Mouse (Mus musculus) ES-E14 (cell line): ENCODE measurements around the gene Rps29. TPM values are rescaled to one million over a fixed set of nuclear protein-coding genes. Genes with fewer than 3 reads are reported as not detected.

ENCODE experiments used
- DNase-seq: peaks from one replicate; pipeline ENCODE4 v3.0.0-alpha.2; 2013; ENCODE audit warnings: low read depth, low spot score
- H3K27ac ChIP-seq: 2 replicates; pipeline ENCODE4 v1.5.1; 2012; ENCODE audit warnings: low read depth, mild to moderate bottlenecking, low read length, moderate library complexity, mixed read lengths; ENCODE audit not compliant: poor library complexity, insufficient read depth, severe bottlenecking
- H3K36me3 ChIP-seq: 2 replicates; pipeline ENCODE4 v1.6.1; 2012; ENCODE audit warnings: mild to moderate bottlenecking, low read length, moderate library complexity, mixed read lengths; ENCODE audit not compliant: control insufficient read depth, poor library complexity, insufficient read depth, severe bottlenecking
- H3K4me1 ChIP-seq, 2 experiments: fragments of 150-350 bp in 1 of 2; sonication (generic) in 1 of 2; 2 replicates each; pipeline ENCODE4 v1.6.1; 2012; ENCODE audit warnings: low read length in 2 of 2, mild to moderate bottlenecking in 1 of 2, mixed read lengths in 1 of 2; ENCODE audit not compliant: control insufficient read depth in 2 of 2, insufficient read depth in 2 of 2, poor library complexity in 1 of 2
- H3K4me3 ChIP-seq, 2 experiments: fragments of 150-350 bp in 1 of 2; sonication (generic) in 1 of 2; 2 replicates each; pipeline ENCODE4 v1.5.1; 2012; ENCODE audit warnings: low read length in 2 of 2, low read depth in 1 of 2, mild to moderate bottlenecking in 1 of 2, mixed read lengths in 1 of 2; ENCODE audit not compliant: insufficient read depth in 1 of 2, poor library complexity in 1 of 2, severe bottlenecking in 1 of 2
- H3K9ac ChIP-seq: 2 replicates; pipeline ENCODE4 v1.6.1; 2012; ENCODE audit warnings: low read depth, mild to moderate bottlenecking, low read length, mixed read lengths; ENCODE audit not compliant: poor library complexity, insufficient read depth, severe bottlenecking
- H3K9me3 ChIP-seq: fragments of 150-350 bp; sonication (generic); 2 replicates; pipeline ENCODE4 v1.6.1; 2012; ENCODE audit warnings: low read depth, mild to moderate bottlenecking, low read length; ENCODE audit not compliant: control insufficient read depth, insufficient read depth
- CHD2 ChIP-seq: IDR thresholded peaks from 2 replicates; pipeline ENCODE4 v1.6.1; 2014; ENCODE audit warnings: mild to moderate bottlenecking, low read depth, low read length, inconsistent platforms
- HCFC1 ChIP-seq: IDR thresholded peaks from 2 replicates; pipeline ENCODE4 v1.6.1; 2012; ENCODE audit warnings: low read length, inconsistent platforms, borderline replicate concordance; ENCODE audit not compliant: insufficient read depth
- MAFK ChIP-seq: IDR thresholded peaks from 2 replicates; pipeline ENCODE4 v1.6.1; 2014; ENCODE audit warnings: mild to moderate bottlenecking, low read depth, low read length, inconsistent platforms; ENCODE audit not compliant: insufficient read depth
- ZC3H11A ChIP-seq: IDR thresholded peaks from 2 replicates; pipeline ENCODE4 v1.6.1; 2012; ENCODE audit warnings: low read depth, mild to moderate bottlenecking, inconsistent platforms, low read length, borderline replicate concordance
- ZNF384 ChIP-seq: IDR thresholded peaks from 2 replicates; pipeline ENCODE4 v1.6.1; 2012; ENCODE audit warnings: low read depth, low read length, inconsistent platforms
- in situ Hi-C, 2 experiments: fragments of 600-800 bp; cut with MboI; formaldehyde crosslinking; loops; one replicate each; pipeline ENCODE4 v1.15.1; 2025; ENCODE audit warnings: low sequenced_read_pairs in 2 of 2, inconsistent platforms in 1 of 2; ENCODE audit not compliant: unreplicated experiment in 2 of 2
- total RNA-seq: library from RNA; depleted of rRNA; stranded (reverse); fragments of 300-350 nt; gene quantifications from 2 replicates; pipeline ENCODE4 v1.2.3, GENCODE M21; 2012

Rps29 gene
- total RNA-seq, 1 experiment: 5,422 TPM

- TF ChIP-seq CHD2: peak; percentile 84
- no peak for TF ChIP-seq ZNF384
- 0 out of 2 replicates have a peak, but pooled peaks have one; percentile 42 for TF ChIP-seq HCFC1
- no peak for TF ChIP-seq ZC3H11A
- Histone ChIP-seq H3K36me3 (peaks cover 9% of the 10 kb centered on the region), H3K4me1 (peaks cover 2% of the 10 kb centered on the region in 2 experiments; a peak in 2 of 4 replicates), H3K9me3 (no peaks in the 10 kb centered on the region), H3K4me3 (peak within 1 kb of the TSS; percentile 92 to 97), H3K9ac (peak within 1 kb of the TSS; percentile 96), H3K27ac (peak within 1 kb of the TSS; percentile 54)
- peak; percentile 98 for DNase-seq
- in situ Hi-C loops: no loop called here
These were observed 24.8 kb upstream of the Rps29 start, which contains the start of the genes Rpl36al and Mgat2 for GRCm38 (mm10) chr12:69183583-69184308. Gene Rpl36al (minus strand): TSS chr12:69184083. Gene Mgat2 (plus strand): TSS chr12:69184157.

GRCm38 (mm10) chr12:69181800-69182199 is 22.8 kb upstream of the Rps29 start:
- peaks cover 2% of the 10 kb centered on the region for H3K36me3 ChIP-seq
- H3K9me3 ChIP-seq: no peaks in the 10 kb centered on the region
- no peak overlapping the region for H3K27ac ChIP-seq
- H3K9ac ChIP-seq: no peak overlapping the region
- no peak for TF ChIP-seq HCFC1
- no peak for TF ChIP-seq ZNF384
- TF ChIP-seq MAFK: no peak
- TF ChIP-seq ZC3H11A: no peak
- TF ChIP-seq CHD2: no peak
- peaks cover 2% of the 10 kb centered on the region in 2 experiments; a peak in 2 of 4 replicates for H3K4me1 ChIP-seq
- H3K4me3 ChIP-seq: no peak overlapping the region
- DNase-seq: no peak
- in situ Hi-C loops: no loop called here

DNA sequence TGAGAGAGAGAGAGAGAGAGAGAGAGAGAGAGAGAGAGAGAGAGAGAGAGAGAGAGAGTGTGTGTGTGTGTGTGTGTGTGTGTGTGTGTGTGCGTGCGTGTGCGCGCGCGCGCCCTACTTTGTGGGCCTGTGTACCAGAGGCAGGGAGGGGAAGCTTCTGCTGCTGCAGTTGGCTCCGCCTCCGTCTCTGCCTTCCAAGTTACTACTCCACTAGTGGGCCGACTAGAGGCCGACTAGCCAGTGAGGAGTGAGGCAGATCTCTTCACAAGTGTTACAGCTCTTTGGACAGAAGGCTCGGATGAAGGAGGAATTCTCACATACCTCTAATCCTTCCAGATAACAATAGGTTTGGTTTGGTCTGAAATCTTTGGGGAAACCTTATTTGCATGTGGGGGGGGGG is 20.4 kb upstream of the Rps29 start:
- Histone ChIP-seq H3K27ac (no peak overlapping the region), H3K36me3 (peaks cover 5% of the 10 kb centered on the region; the same call in 1 of the 2 replicates), H3K9me3 (no peaks in the 10 kb centered on the region), H3K4me1 (peaks cover 0 to 2% of the 10 kb centered on the region in 2 experiments; a peak in 2 of 4 replicates), H3K9ac (no peak overlapping the region), H3K4me3 (peak overlapping the region in 1 of 2 experiments; percentile 19; a peak in 2 of 4 replicates)
- no peak for TF ChIP-seq ZC3H11A
- TF ChIP-seq CHD2: no peak
- no peak for TF ChIP-seq ZNF384
- no peak for TF ChIP-seq HCFC1
- no peak for TF ChIP-seq MAFK
- in situ Hi-C loops: no loop called here
- no peak for DNase-seq

DNA sequence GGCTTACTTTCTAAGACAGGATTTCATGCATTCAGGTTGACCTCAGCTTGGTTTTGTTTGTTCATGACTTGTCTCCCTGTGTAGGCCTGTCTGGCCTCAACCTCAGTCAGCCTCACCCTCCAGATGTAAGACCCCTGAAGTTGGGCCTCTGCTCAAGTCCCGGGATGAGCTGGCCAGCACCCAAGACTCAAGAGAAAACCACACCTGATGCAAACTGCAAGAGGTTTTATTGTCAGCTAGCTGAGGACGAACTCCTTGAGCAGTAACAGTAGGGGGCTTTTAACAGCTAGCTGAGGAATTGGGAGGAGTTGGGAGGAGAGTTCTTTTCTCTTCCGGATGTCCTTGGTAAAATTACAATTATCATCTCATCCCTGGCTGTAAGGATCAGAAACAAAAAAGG is 18.5 kb upstream of the Rps29 start:
- peaks cover 5% of the 10 kb centered on the region; the same call in 1 of the 2 replicates for H3K36me3 ChIP-seq
- peaks cover 0 to 2% of the 10 kb centered on the region in 2 experiments; a peak in 2 of 4 replicates for H3K4me1 ChIP-seq
- H3K9me3 ChIP-seq: no peaks in the 10 kb centered on the region
- in situ Hi-C loops: no loop called here
- DNase-seq: no peak
- no peak overlapping the region for H3K4me3 ChIP-seq
- H3K9ac ChIP-seq: no peak overlapping the region
- TF ChIP-seq ZNF384 (no peak), CHD2 (no peak), HCFC1 (no peak), ZC3H11A (no peak), MAFK (no peak)
- H3K27ac ChIP-seq: no peak overlapping the region
